Mouse (Mus musculus) liver, embryonic 12.5 days (tissue): Measurements from ENCODE around the gene Pomgnt1. TPM values are rescaled to one million over a fixed set of nuclear protein-coding genes. Genes with fewer than 3 reads are reported as not detected.

Experiments
- polyA plus RNA-seq: library from polyadenylated mRNA; unstranded; fragments of >200 nt; fragmentation: Nextera tagmentation; extraction: Ambion mirVana; gene quantifications from 2 replicates; pipeline ENCODE4 v1.2.1, GENCODE M21; 2016

Gene Pomgnt1
- polyA plus RNA-seq, 1 experiment from 2014 or later, result 24.2 TPM

Other genes starting within 250 kb of the Pomgnt1 start
- not detected in 2 replicates for gene Kncn, start 239.4 kb upstream of the Pomgnt1 start, polyA plus RNA-seq
- not detected in 2 replicates for gene 6430628N08Rik, start 233.2 kb upstream of the Pomgnt1 start, polyA plus RNA-seq
- gene Dmbx1, start 183.9 kb upstream of the Pomgnt1 start, polyA plus RNA-seq, result not detected in 2 replicates
- 3.9 and 4.2 TPM in 2 replicates for gene Faah, start 105.9 kb upstream of the Pomgnt1 start, polyA plus RNA-seq
- 10.7 and 11.4 TPM in 2 replicates for gene Nsun4, start 70.0 kb upstream of the Pomgnt1 start, polyA plus RNA-seq
- 326 and 344 TPM in 2 replicates for gene Uqcrh, start 48.8 kb upstream of the Pomgnt1 start, polyA plus RNA-seq
- 42.2 and 43.7 TPM in 2 replicates for gene Lrrc41, start 48.6 kb upstream of the Pomgnt1 start, polyA plus RNA-seq
- 45.0 and 45.4 TPM in 2 replicates for gene Rad54l, start 150 bp upstream of the Pomgnt1 start, polyA plus RNA-seq
- gene Lurap1, start 27.5 kb downstream of the Pomgnt1 start, polyA plus RNA-seq, result 0.44 and 0.53 TPM in 2 replicates
- not detected in 2 replicates for gene Tspan1, start 43.8 kb downstream of the Pomgnt1 start, polyA plus RNA-seq
- gene 1700042G07Rik, start 49.5 kb downstream of the Pomgnt1 start, polyA plus RNA-seq, result not detected in 2 replicates
- gene Gm49337, start 49.5 kb downstream of the Pomgnt1 start, polyA plus RNA-seq, result not detected in 2 replicates
- gene Pik3r3, start 97.8 kb downstream of the Pomgnt1 start, polyA plus RNA-seq, result 2.2 and 2.7 TPM in 2 replicates